Mouse (Mus musculus): ENCODE measurements around the gene Olfr612.
"Not testable (repeated sequence)": the region's sequence is repeated elsewhere in the genome, so short reads cannot be mapped to it uniquely, and the experiment has no call there.

Olfr612 gene

GRCm38 (mm10) chr7:103542617-103543016, at the start of gene Olfr612:
Olfr612 (minus strand) TSS chr7:103542717.
- not testable (repeated sequence) for H3K27me3 ChIP-seq (ENCODE audit: control insufficient read depth, insufficient read depth, low read length, poor library complexity, severe bottlenecking); H3K36me3 ChIP-seq (ENCODE audit: control insufficient read depth, insufficient read depth, low read length, poor library complexity, severe bottlenecking); DNase-seq (ENCODE audit: low read depth, low spot score)

DNA sequence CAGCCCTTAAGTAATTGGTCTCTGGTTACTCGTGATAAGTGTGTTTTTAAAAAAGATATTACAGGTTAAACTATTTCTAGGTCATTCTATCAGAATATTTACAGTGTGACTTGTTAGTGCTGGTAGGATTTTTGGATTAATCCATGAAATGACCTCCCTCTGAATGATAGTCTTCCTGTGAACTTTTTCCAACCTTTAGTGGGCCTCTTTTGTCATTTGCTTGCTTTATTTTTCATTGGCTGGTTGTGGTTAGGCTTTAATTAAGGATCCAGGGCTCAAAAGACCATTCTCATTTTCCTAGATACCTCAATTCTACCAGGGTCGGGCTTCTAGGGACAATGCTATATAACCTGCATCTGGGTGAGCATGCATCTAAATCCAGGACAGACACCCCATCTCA, 47.3 kb upstream of the Olfr612 start, which contains the start of gene Olfr618:
Gene Olfr618 (plus strand): TSS at position 301 of the 400 bp plus-strand sequence.
- DNase-seq (ENCODE audit: low read depth, low spot score), result no peak
- Histone ChIP-seq H3K27me3 (ENCODE audit: control insufficient read depth, insufficient read depth, low read length, poor library complexity, severe bottlenecking) (no peaks in the 10 kb centered on the region), H3K36me3 (ENCODE audit: control insufficient read depth, insufficient read depth, low read length, poor library complexity, severe bottlenecking) (no peaks in the 10 kb centered on the region)

GRCm38 (mm10) chr7:103572761-103573160, 30.2 kb upstream of the Olfr612 start, which contains the start of gene Olfr617:
Olfr617 (plus strand) TSS chr7:103573061.
- H3K27me3 ChIP-seq (ENCODE audit: control insufficient read depth, insufficient read depth, low read length, poor library complexity, severe bottlenecking), result 0 out of 2 replicates have a peak, but pooled peaks cover 2% of the 10 kb centered on the region
- no peak for DNase-seq (ENCODE audit: low read depth, low spot score)
- H3K36me3 ChIP-seq (ENCODE audit: control insufficient read depth, insufficient read depth, low read length, poor library complexity, severe bottlenecking), result no peaks in the 10 kb centered on the region

GRCm38 (mm10) chr7:103569043-103569442, 26.5 kb upstream of the Olfr612 start, which contains the start of gene Olfr616:
Olfr616 (minus strand) TSS chr7:103569143.
- H3K27me3 ChIP-seq (ENCODE audit: control insufficient read depth, insufficient read depth, low read length, poor library complexity, severe bottlenecking), result 0 out of 2 replicates have a peak, but pooled peaks cover 2% of the 10 kb centered on the region
- no peaks in the 10 kb centered on the region for H3K36me3 ChIP-seq (ENCODE audit: control insufficient read depth, insufficient read depth, low read length, poor library complexity, severe bottlenecking)
- no peak for DNase-seq (ENCODE audit: low read depth, low spot score)

GRCm38 (mm10) chr7:103555779-103556178, 13.3 kb upstream of the Olfr612 start, which contains the start of gene Olfr615:
Olfr615 (plus strand) TSS chr7:103556079.
- no peak for DNase-seq (ENCODE audit: low read depth, low spot score)
- Histone ChIP-seq H3K27me3 (ENCODE audit: control insufficient read depth, insufficient read depth, low read length, poor library complexity, severe bottlenecking) (no peaks in the 10 kb centered on the region), H3K36me3 (ENCODE audit: control insufficient read depth, insufficient read depth, low read length, poor library complexity, severe bottlenecking) (no peaks in the 10 kb centered on the region)

GRCm38 (mm10) chr7:103547774-103548173, 5.3 kb upstream of the Olfr612 start, which contains the start of gene Olfr613:
Olfr613 (plus strand) TSS chr7:103548074.
- DNase-seq (ENCODE audit: low read depth, low spot score), result no peak
- no peaks in the 10 kb centered on the region for H3K36me3 ChIP-seq (ENCODE audit: control insufficient read depth, insufficient read depth, low read length, poor library complexity, severe bottlenecking)
- H3K27me3 ChIP-seq (ENCODE audit: control insufficient read depth, insufficient read depth, low read length, poor library complexity, severe bottlenecking), result no peaks in the 10 kb centered on the region

GRCm38 (mm10) chr7:103520746-103521145, 21.8 kb downstream of the Olfr612 start, which contains the start of gene Olfr611:
Olfr611 (minus strand) TSS chr7:103520846.
- not testable (repeated sequence) for H3K27me3 ChIP-seq (ENCODE audit: control insufficient read depth, insufficient read depth, low read length, poor library complexity, severe bottlenecking); DNase-seq (ENCODE audit: low read depth, low spot score); H3K36me3 ChIP-seq (ENCODE audit: control insufficient read depth, insufficient read depth, low read length, poor library complexity, severe bottlenecking)

DNA sequence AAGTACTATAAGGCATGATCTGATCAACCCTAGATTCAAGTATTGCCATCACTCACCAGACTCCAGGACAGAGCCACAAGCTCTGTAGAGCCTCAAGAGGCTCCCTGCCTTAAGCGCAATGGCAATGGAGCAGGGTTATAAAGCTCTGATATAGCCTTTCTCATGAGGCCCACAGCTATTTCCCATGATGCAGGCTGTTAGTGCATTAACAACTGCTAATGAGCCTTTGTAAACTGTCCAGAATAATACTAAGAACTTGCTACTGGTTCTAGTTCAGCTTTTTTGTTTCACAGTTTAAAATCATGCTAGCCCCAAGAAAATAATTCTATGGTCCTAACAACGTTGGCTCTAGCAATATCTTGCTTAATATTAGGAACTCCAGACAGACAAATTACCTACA, 30.5 kb downstream of the Olfr612 start, which contains the start of gene Olfr610:
Gene Olfr610 (minus strand): TSS at position 101 of the 400 bp plus-strand sequence.
- no peak for DNase-seq (ENCODE audit: low read depth, low spot score)
- Histone ChIP-seq H3K27me3 (ENCODE audit: control insufficient read depth, insufficient read depth, low read length, poor library complexity, severe bottlenecking) (no peaks in the 10 kb centered on the region), H3K36me3 (ENCODE audit: control insufficient read depth, insufficient read depth, low read length, poor library complexity, severe bottlenecking) (no peaks in the 10 kb centered on the region)

- Histone ChIP-seq H3K27me3 (ENCODE audit: control insufficient read depth, insufficient read depth, low read length, poor library complexity, severe bottlenecking) (no peaks in the 10 kb centered on the region), H3K36me3 (ENCODE audit: control insufficient read depth, insufficient read depth, low read length, poor library complexity, severe bottlenecking) (no peaks in the 10 kb centered on the region)
- no peak for DNase-seq (ENCODE audit: low read depth, low spot score)
Measured at GRCm38 (mm10) chr7:103497962-103498361, 44.6 kb downstream of the Olfr612 start, which contains the start of gene Olfr609. Olfr609 (minus strand) TSS chr7:103498062.
